Mouse (Mus musculus) intestine, embryonic 15.5 days (tissue): ENCODE results near the gene Creb3l4. TPM values are rescaled to one million over a fixed set of nuclear protein-coding genes. Genes with fewer than 3 reads are reported as not detected.
"Not testable (repeated sequence)": the region's sequence is repeated elsewhere in the genome, so short reads cannot be mapped to it uniquely, and the experiment has no call there.

Source experiments
- ATAC-seq: fragments of 200-750 bp; cut with Nextera tagmentation; 2 replicates; pipeline ENCODE4 v1.8.0; 2017; ENCODE audit warnings: moderate TSS enrichment, moderate library complexity
- H3K27ac ChIP-seq: fragments of 300-500 bp; sonication (generic); 2 replicates; pipeline ENCODE4 v1.5.1; 2015; ENCODE audit warnings: mild to moderate bottlenecking, inconsistent platforms
- H3K27me3 ChIP-seq: fragments of 300-500 bp; sonication (generic); replicated peaks from 2 replicates; pipeline ENCODE4 v1.6.1; 2015; ENCODE audit warnings: inconsistent platforms
- H3K36me3 ChIP-seq: fragments of 300-500 bp; sonication (generic); 2 replicates; pipeline ENCODE4 v1.6.1; 2015; ENCODE audit warnings: inconsistent platforms
- H3K4me1 ChIP-seq: fragments of 300-500 bp; sonication (generic); replicated peaks from 2 replicates; pipeline ENCODE4 v1.6.1; 2015; ENCODE audit warnings: inconsistent platforms
- H3K4me2 ChIP-seq: fragments of 300-500 bp; sonication (generic); replicated peaks from 2 replicates; pipeline ENCODE4 v1.6.1; 2015; ENCODE audit warnings: mild to moderate bottlenecking, inconsistent platforms
- H3K4me3 ChIP-seq: fragments of 300-500 bp; sonication (generic); replicated peaks from 2 replicates; pipeline ENCODE4 v1.5.1; 2015; ENCODE audit warnings: inconsistent platforms
- H3K9ac ChIP-seq: fragments of 300-500 bp; sonication (generic); 2 replicates; pipeline ENCODE4 v1.6.1; 2015; ENCODE audit warnings: inconsistent platforms
- H3K9me3 ChIP-seq: fragments of 300-500 bp; sonication (generic); 2 replicates; pipeline ENCODE4 v1.6.1; 2016; ENCODE audit warnings: inconsistent platforms
- WGBS: fragments of 180-500 bp; shearing (Covaris S2); methylation state at CpG from one replicate; pipeline ENCODE4 v1.1.7; 2015; 5-methylcytosine and 5-hydroxymethylcytosine counted together
- polyA plus RNA-seq: library from polyadenylated mRNA; unstranded; fragments of >200 nt; fragmentation: Nextera tagmentation; extraction: Ambion mirVana; gene quantifications from 2 replicates; pipeline ENCODE4 v1.2.1, GENCODE M21; 2015

Creb3l4 gene
- 10.7 and 14.5 TPM in 2 replicates for polyA plus RNA-seq

DNA sequence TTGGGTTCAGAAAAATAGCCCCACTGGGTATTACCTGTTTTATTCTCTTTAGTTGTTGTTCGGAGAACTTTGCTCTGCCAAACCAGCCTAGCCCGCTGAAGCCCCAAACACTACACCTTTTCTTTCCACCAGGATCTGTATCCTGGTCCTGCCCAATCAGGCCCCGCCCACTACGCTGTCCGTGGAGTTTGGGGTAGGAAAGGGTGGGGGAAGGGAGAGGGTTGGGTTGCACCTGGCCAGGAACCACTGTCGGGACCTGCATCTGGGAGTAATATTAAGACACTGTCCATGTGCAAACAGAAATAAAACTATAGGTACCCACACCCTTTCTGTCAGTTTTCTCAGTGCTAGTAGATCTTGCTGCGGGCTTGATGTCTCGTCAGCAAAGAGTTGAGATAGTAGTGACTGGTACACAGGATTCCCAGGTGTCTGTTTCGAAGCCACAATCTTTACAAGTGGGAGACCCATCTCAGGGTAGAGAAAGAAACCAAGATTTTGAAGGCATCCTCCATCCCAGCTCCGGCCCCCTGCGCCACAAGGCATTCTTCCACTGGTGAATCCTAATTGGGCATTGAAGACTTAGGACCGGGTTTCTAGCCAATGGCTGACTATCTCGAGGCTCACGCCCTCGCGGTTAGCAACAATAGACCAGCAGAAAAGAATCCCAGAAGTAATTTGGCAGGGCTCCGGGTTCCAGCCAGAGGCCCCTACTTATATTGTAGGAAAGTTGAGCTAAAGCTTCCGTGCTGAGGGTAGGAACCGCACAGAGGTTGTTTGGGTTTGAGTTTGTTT lies at the start of gene Creb3l4:
TSS of gene Creb3l4 (minus strand) at position 529 of the 792 bp plus-strand sequence.
- no peaks in the 10 kb centered on the region for H3K9me3 ChIP-seq

DNA sequence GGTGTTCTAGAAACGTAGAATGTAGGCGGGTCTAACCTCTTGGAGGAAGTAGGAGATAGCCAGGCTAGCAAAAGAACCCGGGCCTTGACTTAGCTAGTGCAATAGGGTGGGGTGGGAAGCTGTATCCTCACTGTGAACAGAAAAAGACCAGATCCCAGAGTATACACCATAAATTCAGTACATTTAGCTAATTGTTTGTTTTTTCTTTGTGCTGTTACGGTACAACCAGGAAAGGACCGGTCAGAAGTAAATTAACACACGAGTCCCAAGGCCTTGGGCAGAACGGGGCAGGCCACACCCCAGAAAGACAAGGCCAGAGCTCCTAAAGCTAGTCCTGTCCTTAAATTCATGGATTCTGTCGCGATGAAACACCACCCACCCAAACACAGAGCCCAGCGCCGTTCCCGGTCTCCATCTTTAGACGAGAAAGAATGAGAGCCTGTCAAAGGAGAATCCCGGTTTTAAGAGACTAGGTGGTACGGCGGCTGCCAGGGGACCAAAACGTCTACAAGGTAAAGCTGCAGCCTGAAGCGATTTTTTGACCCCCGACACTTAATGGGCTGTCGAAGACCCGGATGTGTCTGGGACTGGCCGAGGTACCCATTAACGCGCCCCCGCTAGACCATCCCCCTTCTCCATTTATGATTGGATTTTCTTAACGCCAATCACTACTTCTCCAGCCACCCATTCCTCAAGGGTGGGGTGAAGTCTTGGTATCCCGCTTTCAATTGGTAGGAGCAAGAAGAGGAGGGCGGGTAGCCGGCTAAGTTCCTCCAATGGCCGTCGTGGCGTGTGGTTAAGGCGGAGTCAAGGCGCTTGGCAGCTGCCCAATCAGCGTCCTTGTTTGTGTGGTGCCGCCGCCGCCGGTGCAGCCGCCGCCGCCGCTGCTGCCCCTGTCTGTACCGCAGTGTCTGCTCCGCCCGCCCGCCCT lies 49.3 kb upstream of the Creb3l4 start, which contains the start of gene Gatad2b:
TSS of gene Gatad2b (plus strand) at position 834 of the 931 bp plus-strand sequence.
- no peaks in the 10 kb centered on the region for H3K27me3 ChIP-seq
- H3K36me3 ChIP-seq, result no peaks in the 10 kb centered on the region
- WGBS, result under 1% methylated on average over 46 of the region's 47 CpGs
- H3K4me3 ChIP-seq, result peak within 1 kb of the TSS; percentile 84
- H3K9me3 ChIP-seq, result no peaks in the 10 kb centered on the region
- H3K4me1 ChIP-seq, result peaks cover 8% of the 10 kb centered on the region
- H3K27ac ChIP-seq, result peak within 1 kb of the TSS; percentile 96
- H3K9ac ChIP-seq, result peak within 1 kb of the TSS; percentile 86
- H3K4me2 ChIP-seq, result peak within 1 kb of the TSS; percentile 72
- peak; percentile 98 for ATAC-seq

More for the DNA sequence above, at the start of gene Creb3l4:
- H3K27ac ChIP-seq, result peak within 1 kb of the TSS; percentile 52
- H3K4me3 ChIP-seq, result peak within 1 kb of the TSS; percentile 26
- H3K9ac ChIP-seq, result peak within 1 kb of the TSS; percentile 26
- H3K36me3 ChIP-seq, result no peaks in the 10 kb centered on the region
- WGBS, result 8% methylated on average over 19 of the region's 19 CpGs
- peak; percentile 64 for ATAC-seq
- H3K4me1 ChIP-seq, result peaks cover 17% of the 10 kb centered on the region
- H3K4me2 ChIP-seq, result peak within 1 kb of the TSS; percentile 74
- no peaks in the 10 kb centered on the region for H3K27me3 ChIP-seq

DNA sequence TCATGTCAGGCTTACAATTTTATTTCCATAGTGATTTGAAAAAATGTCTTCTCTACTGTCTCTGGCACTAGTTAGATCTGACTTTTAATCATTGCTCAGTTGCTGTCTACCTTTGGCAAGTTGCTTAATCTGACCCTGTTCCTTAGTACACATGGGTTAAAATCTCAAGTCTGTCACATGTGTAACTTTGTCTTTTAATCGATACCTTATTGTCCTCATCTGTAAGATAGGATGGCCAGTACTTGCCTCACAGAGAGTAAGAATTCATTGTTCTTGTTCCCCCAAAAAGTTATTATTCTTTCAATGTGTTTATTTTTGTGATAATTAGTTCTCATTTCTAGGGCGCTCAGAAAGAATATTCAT lies 48.7 kb upstream of the Creb3l4 start:
- H3K4me1 ChIP-seq, result peaks cover 8% of the 10 kb centered on the region
- 36% methylated on average over 2 of the region's 2 CpGs for WGBS
- H3K27me3 ChIP-seq, result no peaks in the 10 kb centered on the region
- no peaks in the 10 kb centered on the region for H3K9me3 ChIP-seq
- H3K27ac ChIP-seq, result peak overlapping the region; percentile 92
- H3K36me3 ChIP-seq, result no peaks in the 10 kb centered on the region
- no peak for ATAC-seq
- H3K4me2 ChIP-seq, result peak overlapping the region; percentile 63
- H3K9ac ChIP-seq, result peak overlapping the region; percentile 72; the same call in 1 of the 2 replicates
- peak overlapping the region; percentile 53 for H3K4me3 ChIP-seq

DNA sequence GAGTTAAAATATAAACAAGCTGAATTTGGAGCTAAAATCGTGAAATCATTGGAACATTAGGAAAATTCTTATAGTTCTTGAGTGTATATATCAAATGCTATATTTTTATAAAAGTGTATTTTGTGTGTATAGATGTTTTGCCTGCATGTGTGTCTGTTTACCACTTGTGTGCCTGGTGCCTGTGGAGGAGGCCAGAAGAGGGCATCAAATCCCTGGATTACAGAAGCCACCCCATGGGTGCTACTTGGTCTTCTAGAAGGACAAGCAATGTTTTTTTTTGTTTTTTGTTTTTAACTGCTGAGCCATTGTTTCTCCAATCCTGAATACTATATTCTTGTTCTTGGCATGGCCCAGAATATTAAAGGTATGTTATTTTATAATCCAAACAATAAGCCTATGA lies 47.3 kb upstream of the Creb3l4 start:
- WGBS, result 89% methylated on average over 1 of the region's 1 CpGs
- H3K4me2 ChIP-seq, result no peak overlapping the region

DNA sequence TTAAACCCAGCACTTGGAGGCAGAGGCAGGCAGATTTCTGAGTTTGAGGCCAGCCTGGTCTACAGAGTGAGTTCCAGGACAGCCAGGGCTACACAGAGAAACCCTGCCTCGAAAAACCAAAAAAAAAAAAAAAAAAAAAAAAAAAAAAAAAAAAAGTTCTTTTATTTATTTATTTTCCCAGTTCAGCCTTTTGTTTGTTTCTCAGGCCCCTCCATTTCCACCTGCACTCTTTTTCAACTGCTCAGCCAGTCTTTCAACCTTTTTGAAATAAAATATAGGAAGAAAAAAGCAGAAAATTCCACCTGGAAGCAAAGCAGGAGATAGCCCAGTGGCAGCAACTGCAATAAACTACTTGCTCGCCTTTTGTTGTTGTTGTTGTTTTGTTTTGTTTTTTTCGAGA lies 46.1 kb upstream of the Creb3l4 start:
- 69% methylated on average over 3 of the region's 3 CpGs for WGBS
- H3K36me3 ChIP-seq, H3K4me1 ChIP-seq, H3K27me3 ChIP-seq, H3K27ac ChIP-seq, ATAC-seq, H3K4me2 ChIP-seq, H3K9ac ChIP-seq, H3K9me3 ChIP-seq, H3K4me3 ChIP-seq: not testable (repeated sequence)

More for the DNA sequence above, 47.3 kb upstream of the Creb3l4 start:
- Histone ChIP-seq H3K4me3 (no peak overlapping the region), H3K36me3 (no peaks in the 10 kb centered on the region), H3K4me1 (peaks cover 8% of the 10 kb centered on the region), H3K9ac (no peak overlapping the region), H3K9me3 (no peaks in the 10 kb centered on the region), H3K27me3 (no peaks in the 10 kb centered on the region), H3K27ac (no peak overlapping the region)
- ATAC-seq, result no peak

DNA sequence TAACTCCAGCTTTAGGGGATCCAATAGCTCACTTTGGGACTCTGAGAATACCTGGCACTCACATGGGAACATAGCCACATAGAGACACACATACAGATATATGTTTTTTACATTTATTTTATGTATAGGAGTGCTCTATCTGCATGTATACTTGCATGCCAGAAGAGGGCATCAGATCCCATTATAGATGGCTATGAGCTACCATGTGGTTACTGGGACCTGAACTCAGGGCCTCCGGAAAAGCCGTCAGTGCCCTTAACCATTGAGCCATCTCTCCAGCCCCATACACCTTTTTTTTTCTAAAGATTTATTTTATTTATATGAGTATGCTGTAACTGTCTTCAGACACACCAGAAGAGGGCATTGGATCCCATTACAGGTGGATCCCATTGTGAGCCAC lies 40.8 kb upstream of the Creb3l4 start:
- no peak for ATAC-seq
- Histone ChIP-seq H3K4me1 (no peaks in the 10 kb centered on the region), H3K4me2 (no peak overlapping the region), H3K36me3 (peaks cover 6% of the 10 kb centered on the region), H3K9ac (no peak overlapping the region), H3K27ac (no peak overlapping the region), H3K9me3 (no peaks in the 10 kb centered on the region), H3K27me3 (no peaks in the 10 kb centered on the region), H3K4me3 (no peak overlapping the region)
- WGBS, result 93% methylated on average over 2 of the region's 2 CpGs

DNA sequence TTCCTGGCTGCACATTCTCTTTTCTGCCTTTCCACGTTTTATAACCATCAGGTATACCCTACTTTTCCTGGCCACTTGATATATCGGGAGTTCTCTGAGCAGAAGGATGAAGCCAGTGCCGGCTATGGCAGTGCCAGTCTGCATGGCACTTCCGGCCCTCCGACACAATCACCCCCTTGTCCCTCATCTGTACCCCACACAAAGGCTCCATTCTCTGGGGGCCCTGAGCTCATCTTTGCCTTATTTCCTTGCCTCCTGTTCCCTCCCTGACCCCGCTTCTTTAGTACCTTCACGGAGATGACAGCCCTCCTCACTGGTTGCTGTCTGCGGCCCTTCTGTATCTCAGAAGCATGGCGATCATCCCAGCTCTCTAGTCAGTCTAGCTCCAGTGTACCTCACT lies 37.4 kb upstream of the Creb3l4 start:
- Histone ChIP-seq H3K36me3 (peaks cover 9% of the 10 kb centered on the region), H3K27me3 (no peaks in the 10 kb centered on the region), H3K9me3 (no peaks in the 10 kb centered on the region), H3K9ac (no peak overlapping the region), H3K4me1 (no peaks in the 10 kb centered on the region), H3K4me3 (no peak overlapping the region), H3K27ac (no peak overlapping the region), H3K4me2 (no peak overlapping the region)
- no peak for ATAC-seq
- 86% methylated on average over 9 of the region's 9 CpGs for WGBS

DNA sequence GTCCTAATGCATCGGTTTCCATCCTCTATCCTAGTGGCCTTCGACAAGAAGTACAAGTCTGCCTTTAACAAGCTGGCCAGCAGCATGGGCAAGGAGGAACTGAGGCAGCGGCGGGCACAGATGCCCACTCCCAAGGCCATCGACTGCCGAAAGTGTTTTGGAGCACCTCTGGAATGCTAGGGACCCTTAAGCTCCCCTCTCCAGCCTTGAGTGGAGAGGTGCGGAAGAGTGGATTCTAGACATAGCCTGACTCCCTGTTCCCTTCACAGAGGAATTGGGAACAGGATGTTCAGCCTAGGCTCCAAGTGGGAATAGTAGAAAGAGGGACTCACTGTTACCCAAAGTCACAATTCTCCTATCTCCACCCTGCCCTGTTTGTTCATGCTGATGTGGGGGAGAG lies 36.4 kb upstream of the Creb3l4 start:
- no peaks in the 10 kb centered on the region for H3K27me3 ChIP-seq
- no peak overlapping the region for H3K9ac ChIP-seq
- ATAC-seq, result no peak
- WGBS, result 97% methylated on average over 7 of the region's 7 CpGs
- no peak overlapping the region for H3K27ac ChIP-seq
- no peaks in the 10 kb centered on the region for H3K4me1 ChIP-seq
- no peaks in the 10 kb centered on the region for H3K9me3 ChIP-seq
- no peak overlapping the region for H3K4me3 ChIP-seq
- H3K4me2 ChIP-seq, result no peak overlapping the region
- peaks cover 9% of the 10 kb centered on the region for H3K36me3 ChIP-seq

DNA sequence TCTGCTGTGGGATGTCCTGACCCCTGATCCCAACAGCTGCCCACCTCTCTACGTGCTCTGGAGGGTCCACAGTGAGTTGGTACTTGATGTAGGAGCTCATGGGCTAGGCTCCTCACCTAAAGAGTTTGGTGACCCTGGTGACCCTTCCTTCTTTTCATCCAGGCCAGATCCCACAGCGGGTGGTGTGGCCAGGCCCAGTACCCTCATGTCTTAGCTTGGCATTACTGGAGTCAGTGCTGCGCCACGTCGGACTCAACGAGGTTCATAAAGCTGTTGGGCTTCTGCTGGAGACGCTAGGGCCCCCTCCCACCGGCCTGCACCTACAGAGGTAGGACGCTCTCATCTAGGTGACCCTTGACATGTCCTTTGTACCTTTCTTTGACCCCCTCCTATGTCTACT lies 35.9 kb upstream of the Creb3l4 start:
- Histone ChIP-seq H3K4me2 (no peak overlapping the region), H3K4me1 (no peaks in the 10 kb centered on the region), H3K4me3 (no peak overlapping the region), H3K36me3 (peaks cover 9% of the 10 kb centered on the region), H3K27me3 (no peaks in the 10 kb centered on the region), H3K9me3 (no peaks in the 10 kb centered on the region), H3K9ac (no peak overlapping the region), H3K27ac (no peak overlapping the region)
- ATAC-seq, result no peak
- 88% methylated on average over 9 of the region's 9 CpGs for WGBS

DNA sequence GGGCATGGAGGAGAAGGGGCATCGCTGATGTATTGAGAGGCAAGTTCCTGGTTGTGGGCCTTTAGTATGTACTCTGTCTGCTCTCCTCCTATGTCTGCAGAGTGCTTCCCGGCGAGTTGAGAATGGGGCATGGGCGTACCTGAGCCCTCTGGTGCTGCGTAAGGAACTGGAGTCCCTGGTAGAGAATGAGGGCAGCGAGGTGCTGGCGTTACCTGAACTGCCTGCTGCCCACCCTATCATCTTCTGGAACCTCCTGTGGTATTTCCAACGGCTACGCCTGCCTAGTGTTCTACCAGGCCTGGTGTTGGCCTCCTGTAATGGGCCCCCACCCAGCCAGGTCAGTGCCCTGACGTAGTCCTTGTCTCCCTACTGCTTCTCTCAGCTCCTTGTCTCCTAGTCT lies 34.9 kb upstream of the Creb3l4 start:
- H3K4me3 ChIP-seq, result no peak overlapping the region
- no peaks in the 10 kb centered on the region for H3K9me3 ChIP-seq
- ATAC-seq, result no peak
- no peaks in the 10 kb centered on the region for H3K4me1 ChIP-seq
- WGBS, result 95% methylated on average over 10 of the region's 10 CpGs
- peaks cover 11% of the 10 kb centered on the region for H3K36me3 ChIP-seq
- no peak overlapping the region for H3K27ac ChIP-seq
- H3K4me2 ChIP-seq, result no peak overlapping the region
- H3K27me3 ChIP-seq, result no peaks in the 10 kb centered on the region
- no peak overlapping the region for H3K9ac ChIP-seq

DNA sequence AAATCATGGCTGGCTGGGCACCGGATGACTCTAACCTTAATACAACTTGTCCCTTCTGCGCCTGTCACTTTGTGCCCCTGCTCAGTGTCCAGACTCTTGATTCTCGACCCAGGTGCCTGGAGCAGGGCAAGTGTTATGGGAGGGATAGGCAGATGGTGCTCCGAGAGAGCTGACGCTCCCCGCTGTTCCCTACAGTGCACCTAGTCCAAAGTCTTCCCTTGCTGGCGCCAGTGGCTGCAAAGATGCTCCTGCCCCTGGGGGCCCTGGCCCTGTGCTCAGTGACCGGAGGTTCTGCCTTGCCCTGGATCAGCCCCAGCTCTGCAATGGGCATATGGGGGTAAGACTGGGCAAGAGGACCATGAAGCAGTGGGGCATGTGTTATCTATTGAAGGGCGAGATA lies 34.5 kb upstream of the Creb3l4 start:
- WGBS, result 86% methylated on average over 9 of the region's 9 CpGs
- Histone ChIP-seq H3K27ac (no peak overlapping the region), H3K36me3 (peaks cover 11% of the 10 kb centered on the region), H3K4me3 (no peak overlapping the region), H3K9me3 (no peaks in the 10 kb centered on the region), H3K4me2 (no peak overlapping the region), H3K4me1 (no peaks in the 10 kb centered on the region), H3K9ac (no peak overlapping the region), H3K27me3 (no peaks in the 10 kb centered on the region)
- no peak for ATAC-seq

DNA sequence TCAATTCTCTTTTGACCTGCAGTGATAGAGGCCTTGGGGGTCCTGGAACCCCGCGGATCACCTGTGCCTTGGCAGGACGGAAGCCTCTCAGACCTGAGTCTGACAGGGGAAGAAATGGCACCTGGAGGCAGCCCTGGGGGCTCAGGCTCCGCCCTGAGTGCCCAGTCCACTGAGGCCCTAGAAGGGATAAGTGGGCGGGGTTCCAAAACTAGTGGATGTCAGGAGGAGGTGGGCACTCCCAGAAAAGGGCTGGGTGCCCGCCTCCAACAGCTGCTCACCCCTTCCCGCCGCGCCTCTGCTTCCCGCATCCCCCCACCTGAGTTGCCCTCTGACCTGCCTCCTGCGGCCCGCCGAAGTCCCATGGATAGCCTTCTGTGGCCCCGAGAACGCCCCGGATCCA lies 33.5 kb upstream of the Creb3l4 start:
- Histone ChIP-seq H3K27ac (no peak overlapping the region), H3K27me3 (no peaks in the 10 kb centered on the region), H3K9ac (no peak overlapping the region), H3K4me2 (no peak overlapping the region), H3K4me1 (no peaks in the 10 kb centered on the region), H3K4me3 (no peak overlapping the region), H3K36me3 (peaks cover 11% of the 10 kb centered on the region), H3K9me3 (no peaks in the 10 kb centered on the region)
- 58% methylated on average over 16 of the region's 16 CpGs for WGBS
- no peak for ATAC-seq
